Mouse (Mus musculus) liver (tissue): ENCODE measurements around the gene Il22ra1.

Experiments
- DNase-seq: peaks from one replicate; pipeline ENCODE4 v3.0.0-alpha.2; 2020; ENCODE audit warnings: mixed read lengths

Gene Il22ra1

GRCm38 (mm10) chr4:135771592-135771991 is 43.6 kb downstream of the Il22ra1 start:
- no peak for DNase-seq

- DNase-seq, result no peak
Measured at GRCm38 (mm10) chr4:135772671-135773070, 44.7 kb downstream of the Il22ra1 start.

- no peak for DNase-seq
Measured at GRCm38 (mm10) chr4:135774496-135774895, 46.5 kb downstream of the Il22ra1 start.

GRCm38 (mm10) chr4:135776850-135777249 is 48.9 kb downstream of the Il22ra1 start:
- no peak for DNase-seq

- DNase-seq, result no peak
Measured at GRCm38 (mm10) chr4:135779661-135780060, 51.7 kb downstream of the Il22ra1 start.

GRCm38 (mm10) chr4:135780255-135780654 is 52.3 kb downstream of the Il22ra1 start:
- no peak for DNase-seq

- no peak for DNase-seq
Measured at GRCm38 (mm10) chr4:135781304-135781703, 53.3 kb downstream of the Il22ra1 start.

GRCm38 (mm10) chr4:135786581-135786980 is 58.6 kb downstream of the Il22ra1 start:
- no peak for DNase-seq

- DNase-seq, result no peak
Measured at GRCm38 (mm10) chr4:135787271-135787670, 59.3 kb downstream of the Il22ra1 start.

- no peak for DNase-seq
Measured at GRCm38 (mm10) chr4:135789135-135789534, 61.2 kb downstream of the Il22ra1 start.

GRCm38 (mm10) chr4:135792821-135793220 is 64.8 kb downstream of the Il22ra1 start:
- no peak for DNase-seq

- DNase-seq, result peak; percentile 34
Measured at GRCm38 (mm10) chr4:135797931-135798330, 70.0 kb downstream of the Il22ra1 start.

- DNase-seq, result peak; percentile 86
Measured at GRCm38 (mm10) chr4:135801543-135801942, 73.6 kb downstream of the Il22ra1 start.
